ENCODE assay signal across 8 mouse cellular contexts in the genomic region with DNA sequence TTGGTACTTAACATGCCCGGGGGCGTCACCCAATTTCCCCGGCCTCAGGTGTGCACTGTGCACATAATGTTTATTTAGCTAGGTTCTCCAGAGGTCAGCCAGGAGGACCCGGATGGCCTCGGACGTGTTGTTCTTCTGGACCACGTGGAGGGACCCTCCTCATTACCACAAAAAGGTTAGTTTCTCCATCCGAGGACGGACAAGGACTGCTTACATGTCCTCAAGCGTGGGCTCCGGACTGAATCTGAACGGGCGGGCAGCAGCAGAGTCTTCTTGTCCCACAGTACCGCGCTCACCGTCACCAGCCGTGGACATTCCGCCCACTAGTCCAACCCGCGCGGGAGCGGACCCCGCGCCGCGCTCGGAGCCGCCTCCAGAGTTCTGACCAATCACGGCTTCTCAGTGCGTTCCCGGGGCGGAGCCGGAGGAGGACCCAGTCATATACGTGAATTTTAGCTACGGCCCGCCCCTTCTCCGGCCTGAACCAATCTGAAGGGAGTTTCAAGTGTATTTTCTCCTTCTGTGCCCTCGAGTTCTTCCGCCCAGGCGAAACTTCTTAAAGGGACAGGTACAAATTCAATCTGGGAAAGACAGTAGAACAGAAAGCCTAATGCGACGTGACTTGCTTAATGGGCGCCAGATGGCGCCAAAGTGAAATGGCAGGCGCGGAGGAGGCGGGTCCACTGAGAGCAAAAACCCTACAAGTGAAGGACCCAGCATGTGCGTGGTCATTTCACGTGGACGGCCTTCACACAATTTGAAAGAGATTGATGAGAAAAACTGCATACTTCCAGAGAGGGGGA. TPM values are rescaled to one million over a fixed set of nuclear protein-coding genes. Genes with fewer than 3 reads are reported as not detected.
DNase-seq lines count a peak whose midpoint lies in the region; ATAC-seq lines count a peak whose summit lies in the region.

Gene Dctpp1 (minus strand): TSS at position 401 of the 803 bp plus-strand sequence.

- peaks cover 3% of the 10 kb centered on the region; the same call in 1 of the 2 replicates for H3K4me1 ChIP-seq in intestine, embryonic 14.5 days (replicated peaks; ENCODE audit: control insufficient read depth, insufficient read depth, low read length)

- peak within 1 kb of the TSS; percentile 74 for H3K4me3 ChIP-seq in intestine, embryonic 14.5 days (ENCODE audit: low read depth, low read length)

- H3K27ac ChIP-seq in intestine, embryonic 14.5 days (ENCODE audit: low read depth): peak within 1 kb of the TSS; percentile 57; the same call in 1 of the 2 replicates

- intact Hi-C loops in left cerebral cortex, postnatal 14 days (cut with DNase I): loop anchor here (5.0 kb wide), 1 partner anchor 217 kb away; the partner anchor contains the start of gene Fbrs

- peaks cover 9% of the 10 kb centered on the region; the same call in 1 of the 2 replicates for H3K36me3 ChIP-seq in intestine, embryonic 14.5 days (ENCODE audit: control insufficient read depth, insufficient read depth, low read length)

- under 1% methylated on average over 50 of the region's 50 CpGs for WGBS in intestine, embryonic 14.5 days

- H3K9ac ChIP-seq in intestine, embryonic 14.5 days (ENCODE audit: low read length): peak within 1 kb of the TSS; percentile 70

- no peaks in the 10 kb centered on the region for H3K9me3 ChIP-seq in intestine, embryonic 14.5 days (ENCODE audit: control insufficient read depth, low read length)

- peak within 1 kb of the TSS; percentile 83 for H3K4me2 ChIP-seq in intestine, embryonic 14.5 days (ENCODE audit: low read length)

- ATAC-seq in intestine, embryonic 14.5 days (replicated peaks; ENCODE audit: low FRiP score, low TSS enrichment, low read depth): peak; percentile 99

- no peaks in the 10 kb centered on the region for H3K27me3 ChIP-seq in intestine, embryonic 14.5 days (replicated peaks; ENCODE audit: control insufficient read depth, insufficient read depth, low read length)

- peak; percentile 88 to 90 for DNase-seq in adrenal gland, adult 18-20 months (ENCODE audit: low spot score in 2 of 2)
- DNase-seq in embryo, embryonic 11 days: peak; percentile 98
- DNase-seq in gastrocnemius, postnatal 25 days: peak; percentile 98
- DNase-seq in intestine, embryonic 14.5 days (ENCODE audit: low spot score): peak; percentile 95
- DNase-seq in left cerebral cortex, postnatal 14 days (ENCODE audit: low spot score in 2 of 2): peak; percentile 98 to 99
- peak; percentile 99 for DNase-seq in mesoderm, embryonic 11.5 days (ENCODE audit: low read depth, low spot score)
- DNase-seq in right cerebral cortex, postnatal 36 days (ENCODE audit: low spot score in 2 of 2): peak; percentile 98 to 99
- DNase-seq in yolk sac, embryonic 10.5 days (ENCODE audit: low spot score): peak; percentile 98

RNA-seq across cellular contexts. Expression of gene Dctpp1, which starts in this region (rescaled TPM):
- 10 to 100 TPM; 27.9 to 29.5 TPM for total RNA-seq in adrenal gland, adult 18-20 months (2021)
- 10 to 100 TPM; 26.5 to 28.7 TPM for total RNA-seq in gastrocnemius, postnatal 25 days (2021)
- polyA plus RNA-seq in intestine, embryonic 14.5 days (2014; fragmentation: Nextera tagmentation; extraction: Ambion mirVana): 280 and 305 TPM in 2 replicates
- 10 to 100 TPM; 32.1 to 38.3 TPM for total RNA-seq in left cerebral cortex, postnatal 14 days (2021)

Comparison
In these comparisons a context has a peak if more than half of its experiments do, and no peak if none do; other contexts are left out.
1. Peak in every context shown above with its lines: DNase-seq, ATAC-seq, H3K4me3 ChIP-seq and H3K27ac ChIP-seq.